Mouse (Mus musculus) cortical plate, adult 2 months (tissue): ENCODE measurements around the gene Bcr.

ENCODE experiments used
- CTCF ChIP-seq: fragments of 200-500 bp; IDR thresholded peaks from 2 replicates; pipeline ENCODE4 v1.5.1; 2011; ENCODE audit warnings: mild to moderate bottlenecking, control low read depth, low read length; ENCODE audit not compliant: insufficient read depth; ENCODE audit errors: extremely low read depth
- POLR2A ChIP-seq: fragments of 200-500 bp; IDR thresholded peaks from 2 replicates; pipeline ENCODE4 v1.6.1; 2011; ENCODE audit warnings: mild to moderate bottlenecking, low read length, control low read depth; ENCODE audit not compliant: insufficient read depth; ENCODE audit errors: extremely low read depth

GRCm38 (mm10) chr10:75098446-75099183 lies 38.2 kb downstream of the Bcr start:
- TF ChIP-seq POLR2A = no peak
- TF ChIP-seq CTCF = no peak
